24 mouse cellular contexts compared by ENCODE assay signal in genomic region chr11:58614526-58614925, GRCm38 (mm10). TPM values are rescaled to one million over a fixed set of nuclear protein-coding genes. Genes with fewer than 3 reads are reported as not detected.
DNase-seq lines count a peak whose midpoint lies in the region; ATAC-seq and TF ChIP-seq lines count a peak whose summit lies in the region.
"Had no signal": no experiment of that assay in that cellular context is flagged by ENCODE, and none has a peak within 500 bp of the region (broad histone marks: within the 10 kb centered on the region; RNA-seq: fewer than 3 reads in every experiment).

No protein-coding gene starts in this region.

- no peak overlapping the region for H3K27ac ChIP-seq in kidney, embryonic 14.5 days (ENCODE audit: low read depth, low read length)
- H3K27ac ChIP-seq in stomach, postnatal 0 days (replicated peaks) = no peak overlapping the region
- H3K27ac ChIP-seq: embryonic facial prominence, embryonic 12.5 days; layer of hippocampus, adult 2 months; limb, embryonic 10.5 days; liver, embryonic 15.5 days had no signal

- DNase-seq in kidney, adult 8-10 months = peak; percentile 5 to 31
- DNase-seq in testis, postnatal 10 days (ENCODE audit: low spot score) = peak; percentile 53
- DNase-seq in testis, postnatal 14 days (ENCODE audit: low spot score) = no peak
- DNase-seq in kidney, postnatal 36 days = peak; percentile 34 to 52
- DNase-seq in stomach, postnatal 0 days (ENCODE audit: low spot score) = peak; percentile 62
- no peak for DNase-seq in right cerebral cortex, postnatal 14 days
- DNase-seq: cerebellum, adult 11 months; heart, postnatal 36 days had no signal

- no peak overlapping the region for H3K9ac ChIP-seq in kidney, embryonic 14.5 days (ENCODE audit: low read depth, low read length)
- no peak overlapping the region for H3K9ac ChIP-seq in stomach, postnatal 0 days (ENCODE audit: low read length)
- H3K9ac ChIP-seq: embryonic facial prominence, embryonic 12.5 days; heart, embryonic 12.5 days; liver, embryonic 15.5 days had no signal

- H3K27me3 ChIP-seq in kidney, embryonic 14.5 days (ENCODE audit: control insufficient read depth, insufficient read depth, low read length) = no peaks in the 10 kb centered on the region
- no peaks in the 10 kb centered on the region for H3K27me3 ChIP-seq in stomach, postnatal 0 days (ENCODE audit: control insufficient read depth, insufficient read depth, low read length)
- H3K27me3 ChIP-seq: embryonic facial prominence, embryonic 12.5 days; heart, embryonic 12.5 days; liver, embryonic 15.5 days had no signal

- no peaks in the 10 kb centered on the region for H3K9me3 ChIP-seq in kidney, embryonic 14.5 days (ENCODE audit: control insufficient read depth, low read length)
- H3K9me3 ChIP-seq in stomach, postnatal 0 days (ENCODE audit: control insufficient read depth, low read length) = no peaks in the 10 kb centered on the region
- H3K9me3 ChIP-seq: embryonic facial prominence, embryonic 12.5 days; G1E; heart, embryonic 12.5 days; limb, embryonic 10.5 days; liver, embryonic 15.5 days had no signal

- H3K36me3 ChIP-seq in kidney, embryonic 14.5 days (ENCODE audit: control insufficient read depth, insufficient read depth, low read length) = no peaks in the 10 kb centered on the region
- H3K36me3 ChIP-seq in stomach, postnatal 0 days (ENCODE audit: control insufficient read depth, insufficient read depth, low read length) = no peaks in the 10 kb centered on the region
- H3K36me3 ChIP-seq: embryonic facial prominence, embryonic 12.5 days; G1E; heart, embryonic 12.5 days; limb, embryonic 10.5 days; liver, embryonic 15.5 days had no signal

- H3K4me3 ChIP-seq in kidney, embryonic 14.5 days (ENCODE audit: low read length) = no peak overlapping the region
- H3K4me3 ChIP-seq in stomach, postnatal 0 days (ENCODE audit: low read depth, low read length) = no peak overlapping the region
- H3K4me3 ChIP-seq: embryonic facial prominence, embryonic 12.5 days; heart, embryonic 12.5 days; layer of hippocampus, adult 2 months; limb, embryonic 10.5 days; liver, embryonic 15.5 days had no signal

- no peaks in the 10 kb centered on the region for H3K4me1 ChIP-seq in kidney, embryonic 14.5 days (ENCODE audit: control insufficient read depth, insufficient read depth, low read length)
- H3K4me1 ChIP-seq in stomach, postnatal 0 days (replicated peaks; ENCODE audit: control insufficient read depth, insufficient read depth) = no peaks in the 10 kb centered on the region
- H3K4me1 ChIP-seq: embryonic facial prominence, embryonic 12.5 days; limb, embryonic 10.5 days; liver, embryonic 15.5 days had no signal

- no peak overlapping the region for H3K4me2 ChIP-seq in kidney, embryonic 14.5 days (replicated peaks; ENCODE audit: low read depth, low read length)
- no peak overlapping the region for H3K4me2 ChIP-seq in stomach, postnatal 0 days (replicated peaks; ENCODE audit: low read depth)
- H3K4me2 ChIP-seq: embryonic facial prominence, embryonic 12.5 days; heart, embryonic 12.5 days; liver, embryonic 15.5 days had no signal

- no peak for ATAC-seq in kidney, embryonic 14.5 days (ENCODE audit: low FRiP score, low TSS enrichment)
- ATAC-seq in stomach, postnatal 0 days (ENCODE audit: low FRiP score, low TSS enrichment) = 0 out of 2 replicates have a peak, but pooled peaks have one; percentile 4
- ATAC-seq in megakaryocyte progenitor cell, adult 5-6 weeks (replicated peaks; ENCODE audit: poor library complexity) = no peak
- ATAC-seq: CD4-positive, CD25-positive, alpha-beta regulatory T cell, adult 4 months; forebrain, embryonic 16.5 days had no signal

- no peak for TF ChIP-seq EP300 in stomach, postnatal 0 days (optimal IDR thresholded peaks at IDR 0.05)

- no peak for TF ChIP-seq CTCF in stomach, postnatal 0 days (IDR thresholded peaks at IDR 0.05; ENCODE audit: low read depth)

RNA-seq across cellular contexts. Expression of gene 2210407C18Rik, which starts 1.3 kb away (rescaled TPM):
- polyA plus RNA-seq in kidney, embryonic 14.5 days (2014; fragmentation: Nextera tagmentation; extraction: Ambion mirVana) = not detected in 2 replicates
- 1,000 and 1,066 TPM in 2 replicates for polyA plus RNA-seq in stomach, postnatal 0 days (2015; fragmentation: Nextera tagmentation; extraction: Ambion mirVana)
- not detected in 2 replicates for total RNA-seq in megakaryocyte progenitor cell, adult 5-6 weeks (2015)
- total RNA-seq in megakaryocyte progenitor cell, adult 5-6 weeks (2017) = not detected in 2 replicates
- total RNA-seq: G1E; layer of hippocampus, adult 2 months; left cerebral cortex, adult 18-20 months; megakaryocyte-erythroid progenitor cell, adult 5-6 weeks; midbrain, postnatal 0 days had no signal
- polyA plus RNA-seq: CD4-positive, CD25-positive, alpha-beta regulatory T cell, adult 4 months; cortical plate, adult 2 months; embryonic facial prominence, embryonic 12.5 days; forebrain, embryonic 16.5 days; G1E; gonadal fat pad, adult 2 months; heart, embryonic 12.5 days; limb, embryonic 10.5 days; liver, embryonic 15.5 days; midbrain, postnatal 0 days; testis, adult 2 months had no signal

RNA-seq across cellular contexts. Expression of gene Olfr323, which starts 15.8 kb away (rescaled TPM):
- polyA plus RNA-seq in kidney, embryonic 14.5 days (2014; fragmentation: Nextera tagmentation; extraction: Ambion mirVana) = not detected in 2 replicates
- polyA plus RNA-seq in stomach, postnatal 0 days (2015; fragmentation: Nextera tagmentation; extraction: Ambion mirVana) = 0.29 and 0.46 TPM in 2 replicates
- not detected in 2 replicates for total RNA-seq in megakaryocyte progenitor cell, adult 5-6 weeks (2015)
- total RNA-seq in megakaryocyte progenitor cell, adult 5-6 weeks (2017) = not detected in 2 replicates
- total RNA-seq: heart, postnatal 36 days; layer of hippocampus, adult 2 months; left cerebral cortex, adult 18-20 months; megakaryocyte-erythroid progenitor cell, adult 5-6 weeks had no signal
- polyA plus RNA-seq: CD4-positive, CD25-positive, alpha-beta regulatory T cell, adult 4 months; cortical plate, adult 2 months; embryonic facial prominence, embryonic 12.5 days; forebrain, embryonic 16.5 days; G1E; gonadal fat pad, adult 2 months; heart, embryonic 12.5 days; limb, embryonic 10.5 days; liver, embryonic 15.5 days; midbrain, postnatal 0 days had no signal

RNA-seq across cellular contexts. Expression of gene Olfr324, which starts 19.6 kb away (rescaled TPM):
- not detected in 2 replicates for polyA plus RNA-seq in kidney, embryonic 14.5 days (2014; fragmentation: Nextera tagmentation; extraction: Ambion mirVana)
- not detected in 2 replicates for polyA plus RNA-seq in stomach, postnatal 0 days (2015; fragmentation: Nextera tagmentation; extraction: Ambion mirVana)
- not detected in 2 replicates for total RNA-seq in megakaryocyte progenitor cell, adult 5-6 weeks (2015)
- total RNA-seq in megakaryocyte progenitor cell, adult 5-6 weeks (2017) = not detected in 2 replicates
- total RNA-seq: heart, postnatal 36 days; layer of hippocampus, adult 2 months; left cerebral cortex, adult 18-20 months; megakaryocyte-erythroid progenitor cell, adult 5-6 weeks had no signal
- polyA plus RNA-seq: CD4-positive, CD25-positive, alpha-beta regulatory T cell, adult 4 months; cortical plate, adult 2 months; embryonic facial prominence, embryonic 12.5 days; forebrain, embryonic 16.5 days; G1E; gonadal fat pad, adult 2 months; heart, embryonic 12.5 days; limb, embryonic 10.5 days; liver, embryonic 15.5 days; testis, adult 2 months had no signal

RNA-seq across cellular contexts. Expression of gene Trim58, which starts 25.7 kb away (rescaled TPM):
- polyA plus RNA-seq in kidney, embryonic 14.5 days (2014; fragmentation: Nextera tagmentation; extraction: Ambion mirVana) = not detected in 2 replicates
- polyA plus RNA-seq in stomach, postnatal 0 days (2015; fragmentation: Nextera tagmentation; extraction: Ambion mirVana) = 1.5 and 1.9 TPM in 2 replicates
- total RNA-seq in megakaryocyte progenitor cell, adult 5-6 weeks (2015) = 1.8 and 3.5 TPM in 2 replicates
- 0.27 and 1.2 TPM in 2 replicates for total RNA-seq in megakaryocyte progenitor cell, adult 5-6 weeks (2017)
- total RNA-seq: heart, postnatal 36 days; layer of hippocampus, adult 2 months had no signal
- polyA plus RNA-seq: CD4-positive, CD25-positive, alpha-beta regulatory T cell, adult 4 months; G1E; gonadal fat pad, adult 2 months; testis, adult 2 months had no signal

RNA-seq across cellular contexts. Expression of gene Olfr325, which starts 37.0 kb away (rescaled TPM):
- not detected in 2 replicates for polyA plus RNA-seq in kidney, embryonic 14.5 days (2014; fragmentation: Nextera tagmentation; extraction: Ambion mirVana)
- polyA plus RNA-seq in stomach, postnatal 0 days (2015; fragmentation: Nextera tagmentation; extraction: Ambion mirVana) = not detected in 2 replicates
- not detected in 2 replicates for total RNA-seq in megakaryocyte progenitor cell, adult 5-6 weeks (2015)
- not detected in 2 replicates for total RNA-seq in megakaryocyte progenitor cell, adult 5-6 weeks (2017)
- total RNA-seq: heart, postnatal 36 days; layer of hippocampus, adult 2 months; left cerebral cortex, adult 18-20 months; megakaryocyte-erythroid progenitor cell, adult 5-6 weeks; midbrain, postnatal 0 days had no signal
- polyA plus RNA-seq: CD4-positive, CD25-positive, alpha-beta regulatory T cell, adult 4 months; cortical plate, adult 2 months; embryonic facial prominence, embryonic 12.5 days; forebrain, embryonic 16.5 days; G1E; gonadal fat pad, adult 2 months; heart, embryonic 12.5 days; limb, embryonic 10.5 days; liver, embryonic 15.5 days; midbrain, postnatal 0 days had no signal

Comparison
In these comparisons a context has a peak if more than half of its experiments do, and no peak if none do; other contexts are left out.
1. DNase-seq: peak in kidney, adult 8-10 months (2 of 2), testis, postnatal 10 days (single experiment), kidney, postnatal 36 days (2 of 2) and stomach, postnatal 0 days (single experiment); none in testis, postnatal 14 days (single experiment) and right cerebral cortex, postnatal 14 days (single experiment).
2. RNA of gene 2210407C18Rik, which starts 1.3 kb away (polyA plus RNA-seq): 1,000 to 1,066 TPM in stomach, postnatal 0 days; not detected in kidney, embryonic 14.5 days; every median in the first group is over 1,000 times any median in the second.